Mouse (Mus musculus) CH12.LX (cell line): ENCODE results near the gene Scaf4.

Source experiments
- CTCF ChIP-seq, 2 experiments: IDR thresholded peaks in 1 of 2; conservative IDR thresholded peaks in 1 of 2; 2 replicates each; pipeline ENCODE4 v1.5.1; 2011 to 2012; ENCODE audit warnings: low read depth in 2 of 2, low read length in 2 of 2, improper control_type of control experiment in 1 of 2, inconsistent platforms in 1 of 2, mild to moderate bottlenecking in 1 of 2, moderate library complexity in 1 of 2
- UBTF ChIP-seq: IDR thresholded peaks from 2 replicates; pipeline ENCODE4 v1.6.1; 2012; ENCODE audit warnings: low read depth, mild to moderate bottlenecking, inconsistent platforms, low read length, improper control_type of control experiment, moderate library complexity

GRCm38 (mm10) chr16:90312449-90313082 is 28.3 kb upstream of the Scaf4 start:
- TF ChIP-seq UBTF, result no peak
- TF ChIP-seq CTCF (conservative IDR thresholded peaks at IDR 0.05 in 1 of 2, IDR thresholded peaks at IDR 0.05 in 1 of 2; ENCODE audit: low read depth in 2 of 2, low read length in 2 of 2), result peak in 1 of 2 experiments; percentile 50; a peak in 2 of 4 replicates
